Mouse (Mus musculus) frontal cortex, adult 2 months (tissue): Measurements from ENCODE around the gene Stat1. TPM values are rescaled to one million over a fixed set of nuclear protein-coding genes. Genes with fewer than 3 reads are reported as not detected.

ENCODE experiments used
- DNase-seq, 2 experiments: peaks; one replicate each; pipeline ENCODE4 v3.0.0; 2022; ENCODE audit warnings: low spot score in 1 of 2; ENCODE audit errors: extremely low spot score in 1 of 2
- polyA plus RNA-seq: library from polyadenylated mRNA; depleted of rRNA; stranded (reverse); fragments of >200 nt; gene quantifications from 2 replicates; pipeline ENCODE4 v1.2.3, GENCODE M21; 2012

Stat1 gene
- polyA plus RNA-seq, 1 experiment, result 19.5 TPM

DNA sequence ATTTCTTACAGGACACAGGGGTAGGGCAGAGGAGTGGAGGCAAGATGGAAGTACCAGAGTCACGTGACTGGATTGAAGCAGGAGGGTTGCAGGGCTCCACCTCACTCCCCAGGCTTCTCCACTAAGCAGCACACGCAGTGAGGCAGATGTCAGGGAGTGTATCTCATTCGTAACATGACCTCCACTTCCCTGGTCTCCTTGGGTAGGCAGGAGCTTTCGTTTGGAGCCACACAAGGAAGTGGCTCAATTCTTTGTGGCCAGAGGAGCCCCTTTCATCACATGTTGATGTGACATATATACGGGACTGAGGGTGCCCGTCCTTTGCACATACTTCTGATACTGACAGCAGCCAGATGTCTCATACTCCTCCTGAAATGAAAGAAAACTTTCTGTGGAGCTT, 10.6 kb downstream of the Stat1 start:
- no peak for DNase-seq

DNA sequence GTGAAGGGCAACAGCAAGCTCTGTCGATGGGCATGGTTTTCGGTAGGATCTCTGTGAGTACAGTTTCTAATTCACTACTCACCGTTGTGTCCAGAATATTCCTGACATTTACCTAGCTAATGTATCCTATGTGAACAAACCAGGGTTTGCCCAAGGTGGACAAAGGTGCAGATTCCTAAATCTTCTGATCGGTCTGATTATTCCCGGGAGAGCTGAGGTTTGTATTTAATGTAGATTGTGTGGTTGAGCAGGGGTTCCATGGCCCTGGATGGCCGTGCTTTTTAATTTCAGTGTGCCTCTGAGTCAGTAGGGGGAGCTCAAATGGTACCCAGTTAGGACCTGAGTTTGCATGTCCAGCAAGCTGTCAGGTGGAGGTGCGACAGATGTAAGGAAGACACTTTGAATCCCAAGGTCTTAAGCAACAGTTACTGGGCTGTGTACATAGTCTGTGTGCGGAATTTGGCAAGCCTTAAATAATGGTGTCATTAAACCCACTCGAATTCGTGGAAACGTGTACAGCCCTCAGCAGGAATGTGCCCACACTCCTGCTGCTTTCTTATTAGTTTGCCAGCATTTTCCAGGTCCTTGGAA, 12.6 kb downstream of the Stat1 start:
- peak in 1 of 2 experiments; percentile 34 for DNase-seq

DNA sequence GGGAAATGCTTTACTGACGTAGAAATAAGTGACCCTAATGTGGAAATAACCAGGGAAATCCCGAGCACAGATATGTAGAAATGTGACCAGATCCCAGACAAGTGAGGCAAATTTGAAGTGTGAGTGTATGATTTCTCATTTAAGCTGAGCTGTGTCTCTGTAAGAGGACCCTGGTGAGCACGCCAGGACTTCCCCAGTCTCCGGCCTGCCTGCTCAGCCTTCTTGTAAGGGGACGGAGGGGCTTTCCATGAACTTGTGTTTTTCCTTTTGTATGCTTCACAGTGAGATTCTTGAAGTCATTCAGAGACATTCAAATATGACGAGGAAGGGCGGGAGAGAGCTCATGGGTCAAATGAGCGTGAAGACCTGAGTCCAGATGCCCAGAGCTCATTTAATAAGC, 14.0 kb downstream of the Stat1 start:
- DNase-seq, result no peak

DNA sequence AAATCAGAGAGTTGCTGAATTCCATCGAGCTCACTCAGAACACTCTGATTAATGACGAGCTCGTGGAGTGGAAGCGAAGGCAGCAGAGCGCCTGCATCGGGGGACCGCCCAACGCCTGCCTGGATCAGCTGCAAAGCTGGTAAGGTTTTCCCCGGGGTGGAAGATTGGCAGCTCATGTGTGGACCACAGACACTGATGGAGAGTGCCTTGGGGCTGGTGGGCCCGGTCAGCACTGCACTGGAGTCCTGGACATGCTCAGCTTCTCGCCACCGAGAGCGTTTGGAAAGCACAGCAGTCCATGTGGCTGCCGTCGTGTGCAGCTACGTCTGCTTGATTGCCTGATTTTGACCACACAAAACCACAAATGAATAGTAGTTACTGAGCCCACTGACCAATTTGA, 18.1 kb downstream of the Stat1 start:
- DNase-seq, result no peak

DNA sequence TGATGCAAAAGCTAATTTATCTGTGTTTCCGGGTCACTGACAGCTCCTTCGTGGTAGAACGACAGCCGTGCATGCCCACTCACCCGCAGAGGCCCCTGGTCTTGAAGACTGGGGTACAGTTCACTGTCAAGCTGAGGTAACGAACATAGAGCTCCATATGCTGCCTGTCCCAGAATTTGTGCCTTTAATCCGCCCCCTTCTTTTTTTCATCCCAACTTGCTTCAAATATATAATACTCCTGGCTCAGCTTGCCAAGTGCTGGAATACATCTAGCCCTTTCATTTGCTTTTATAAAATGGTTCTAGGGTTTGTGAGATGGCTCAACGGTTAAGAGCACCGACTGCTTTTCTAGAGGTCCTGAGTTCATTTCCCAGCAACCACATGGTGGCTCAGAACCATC, 21.3 kb downstream of the Stat1 start:
- DNase-seq, result peak in 1 of 2 experiments; percentile 57

DNA sequence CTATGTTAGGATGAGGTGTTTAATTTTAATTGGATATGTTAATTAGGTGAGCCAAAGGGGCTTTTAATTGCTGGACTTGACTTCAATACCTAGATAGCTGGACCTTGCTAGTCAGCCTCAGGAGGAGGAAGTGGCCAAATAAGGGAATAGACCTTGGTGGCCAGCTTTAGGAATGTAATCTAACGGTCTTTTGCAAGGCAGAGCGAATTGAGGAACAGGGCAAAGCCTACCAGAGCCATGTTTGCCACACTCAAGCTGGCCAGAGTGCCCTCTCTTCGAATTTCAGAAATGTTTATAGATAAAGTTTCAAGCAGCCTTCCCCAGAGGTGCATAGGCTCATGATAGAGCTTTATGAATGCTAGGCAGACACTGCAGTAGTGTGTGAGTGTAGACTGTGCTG, 22.2 kb downstream of the Stat1 start:
- DNase-seq, result no peak

DNA sequence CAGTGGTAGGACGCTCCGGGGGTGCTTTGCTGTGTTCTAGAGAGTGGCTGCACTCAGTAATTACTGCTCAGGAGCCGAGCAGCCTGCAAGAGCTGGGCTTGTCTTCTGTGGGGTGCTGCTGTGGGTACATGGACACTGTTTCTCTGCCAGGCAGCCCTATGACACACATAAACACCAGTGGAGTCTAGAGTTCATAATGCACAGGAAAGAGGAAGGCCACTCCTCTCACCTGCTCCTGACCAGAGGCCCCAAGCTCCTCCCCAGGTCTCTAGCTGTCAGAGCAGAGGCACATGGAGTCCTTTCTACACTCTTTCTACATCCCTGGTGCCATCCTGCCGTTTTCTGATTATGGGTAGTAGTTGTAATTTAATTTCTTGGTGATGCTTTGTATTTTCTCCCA, 22.9 kb downstream of the Stat1 start:
- DNase-seq, result no peak

DNA sequence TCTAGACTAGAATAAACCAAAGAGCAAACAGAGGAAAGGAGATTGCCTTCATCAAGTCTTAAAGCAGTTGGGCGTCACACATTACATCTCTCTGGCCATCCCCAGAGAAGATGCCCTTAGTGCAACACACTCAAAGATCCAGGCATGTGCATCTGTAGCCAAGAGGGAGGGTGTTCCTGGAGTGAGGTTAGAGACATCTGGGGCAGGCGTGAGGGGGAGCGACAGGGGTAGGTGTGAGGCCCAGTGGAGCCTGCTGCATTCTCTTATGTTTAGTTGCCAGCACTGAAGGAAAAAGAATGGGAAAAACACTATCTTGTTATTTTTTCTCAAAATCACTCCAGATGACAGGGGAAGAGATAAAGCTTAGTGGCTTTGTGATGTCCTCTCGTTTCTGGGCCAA, 24.0 kb downstream of the Stat1 start:
- no peak for DNase-seq

DNA sequence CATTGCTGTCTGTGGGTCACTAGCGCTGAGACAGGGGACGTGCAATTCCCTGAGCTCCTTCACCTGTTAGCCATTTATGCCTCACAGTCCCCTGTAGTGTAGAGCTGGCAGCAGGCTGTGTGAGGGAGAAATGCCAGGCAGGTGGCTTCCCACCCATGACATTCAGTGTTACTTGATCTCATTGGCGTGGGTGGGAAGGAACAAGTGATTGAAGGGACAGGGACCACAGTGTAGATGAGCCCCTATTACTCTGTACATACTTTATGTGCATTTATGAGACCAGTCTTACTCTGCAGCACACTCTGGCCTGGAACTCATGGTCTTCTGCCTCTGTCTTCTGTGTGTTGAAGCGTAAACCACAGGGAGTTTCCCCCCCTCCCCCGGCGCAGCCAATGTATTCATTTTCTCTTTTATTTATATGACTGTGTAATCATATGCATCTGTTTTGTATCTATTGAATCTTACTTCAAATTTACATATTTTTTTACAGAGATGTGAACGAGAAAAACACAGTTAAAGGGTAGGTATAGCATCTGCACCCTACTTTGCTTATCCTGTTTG, 24.4 kb downstream of the Stat1 start:
- DNase-seq, result no peak

DNA sequence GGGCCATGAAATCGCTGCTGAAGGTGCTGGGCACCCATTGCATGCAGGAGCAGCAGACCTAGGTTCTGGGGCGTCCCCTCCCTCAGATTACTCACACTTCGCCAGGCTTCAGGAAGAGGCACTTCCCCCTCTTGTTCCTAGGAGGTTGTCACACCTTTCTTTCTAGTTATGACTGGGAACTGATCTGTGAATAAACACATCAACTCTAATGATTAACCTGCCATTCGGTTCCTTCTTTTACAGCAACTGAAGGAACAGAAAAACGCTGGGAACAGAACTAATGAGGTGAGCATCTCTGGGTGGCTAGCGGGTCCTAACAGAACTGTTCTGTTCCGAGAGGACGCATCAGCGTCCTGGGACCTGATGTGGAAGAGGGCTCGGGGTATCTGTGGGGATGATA, 25.7 kb downstream of the Stat1 start:
- DNase-seq, result no peak

DNA sequence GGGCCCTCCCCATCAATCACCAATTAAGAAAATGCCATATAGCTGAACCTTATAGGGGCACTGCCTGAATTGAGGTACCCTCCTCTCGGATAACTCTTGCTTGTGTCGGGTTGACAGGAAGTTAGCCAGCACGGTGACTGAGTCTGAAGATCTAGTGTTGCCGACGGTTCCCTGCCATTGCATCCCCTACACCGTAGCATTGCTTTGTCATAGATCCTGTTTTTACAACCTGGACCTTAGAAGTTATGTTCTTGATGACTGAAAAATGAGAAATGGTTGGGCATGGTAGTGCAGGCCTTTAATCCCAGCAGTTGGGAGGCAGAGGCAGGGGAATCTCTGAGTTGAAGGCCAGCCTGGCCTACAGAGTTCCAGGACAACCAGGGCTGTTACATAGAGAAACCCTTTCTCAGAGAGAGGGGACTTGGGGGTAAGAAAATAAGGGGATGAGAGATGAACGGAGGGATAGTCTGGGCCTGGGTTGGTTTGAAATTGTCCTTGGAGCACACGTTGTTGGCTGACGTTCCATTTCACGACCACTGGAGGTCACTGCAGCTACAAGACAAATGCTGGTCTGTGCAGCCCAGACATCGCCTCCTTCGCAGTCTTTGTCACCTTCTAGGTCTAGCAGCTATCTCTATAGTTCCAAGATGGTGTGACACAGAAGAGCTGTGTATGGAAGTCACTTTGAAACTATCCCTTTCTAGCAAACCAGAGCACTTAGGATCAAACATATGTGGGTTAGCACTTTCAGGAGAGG, 27.2 kb downstream of the Stat1 start:
- DNase-seq, result peak in 1 of 2 experiments; percentile 81

DNA sequence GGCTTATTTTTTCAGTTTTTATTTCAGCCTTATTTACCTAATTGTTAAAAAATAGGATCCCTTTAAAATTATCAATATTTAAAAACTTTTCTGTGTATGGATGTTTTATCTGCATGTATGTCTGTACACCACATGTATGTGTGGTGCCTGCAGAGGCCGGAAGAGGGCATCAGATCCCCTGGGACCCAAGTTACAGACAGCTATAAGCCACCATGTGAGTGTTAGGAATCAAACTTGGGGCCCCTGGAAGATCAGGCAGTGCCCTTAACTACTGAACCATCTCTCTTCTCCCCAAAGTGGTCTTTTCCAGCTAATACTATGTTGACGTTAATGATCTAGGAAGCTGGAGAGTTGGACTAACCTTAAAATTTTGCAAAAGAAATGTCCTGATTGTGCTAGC, 28.2 kb downstream of the Stat1 start:
- no peak for DNase-seq

DNA sequence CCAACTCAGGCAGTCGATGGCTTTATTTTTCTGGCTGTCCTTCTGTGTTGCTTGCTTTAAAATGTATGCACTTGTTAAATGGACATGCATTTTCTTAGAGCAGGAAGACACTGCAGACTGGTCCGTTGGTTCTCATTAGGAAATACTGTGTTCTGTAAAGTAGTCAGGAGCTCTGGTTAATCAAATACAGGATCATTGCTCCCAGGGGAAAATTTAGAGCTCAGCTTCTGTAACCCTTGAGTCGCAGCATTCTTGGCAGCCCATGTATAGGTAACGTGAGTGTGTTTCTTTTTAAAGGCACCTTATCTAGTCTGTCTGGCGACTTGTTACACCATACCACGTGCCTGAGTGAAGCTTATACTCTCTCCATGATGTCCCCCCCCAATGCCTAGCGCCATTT, 28.9 kb downstream of the Stat1 start:
- no peak for DNase-seq

DNA sequence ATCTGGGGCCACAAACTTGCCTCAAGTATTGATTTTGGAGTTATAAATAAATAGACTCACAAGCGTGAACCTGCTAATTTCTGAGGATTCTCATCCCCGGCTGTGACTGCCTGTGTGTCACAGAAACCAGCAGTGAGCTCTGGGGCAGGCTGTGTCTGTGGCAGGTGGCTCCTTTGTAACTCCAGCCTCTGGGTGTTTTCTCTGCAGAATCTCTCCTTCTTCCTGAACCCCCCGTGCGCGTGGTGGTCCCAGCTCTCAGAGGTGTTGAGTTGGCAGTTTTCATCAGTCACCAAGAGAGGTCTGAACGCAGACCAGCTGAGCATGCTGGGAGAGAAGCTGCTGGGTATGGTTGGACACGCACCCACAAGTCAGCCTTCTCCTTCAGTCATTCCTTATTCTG, 29.5 kb downstream of the Stat1 start:
- no peak for DNase-seq

DNA sequence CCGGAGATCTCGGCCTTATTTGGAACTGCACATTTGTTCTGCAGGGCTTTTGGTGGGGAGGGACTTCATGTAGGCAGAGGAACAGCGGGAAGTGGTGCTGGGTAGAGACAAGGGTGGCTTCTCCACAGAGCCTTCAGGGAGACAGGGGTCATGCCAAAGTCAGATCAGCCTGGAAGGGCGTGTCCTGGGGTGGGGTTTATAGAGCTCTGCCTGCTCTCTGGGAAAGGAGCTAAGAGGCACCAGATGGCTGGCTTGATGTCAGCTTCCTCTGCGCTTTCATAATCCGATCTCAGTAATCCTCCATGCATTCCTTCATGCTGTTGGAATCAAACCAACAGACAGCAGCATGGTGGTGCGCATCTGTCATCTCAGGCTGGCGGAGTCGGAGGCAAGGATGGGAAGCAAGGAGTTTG, 30.7 kb downstream of the Stat1 start:
- peak; percentile 56 to 73 for DNase-seq

DNA sequence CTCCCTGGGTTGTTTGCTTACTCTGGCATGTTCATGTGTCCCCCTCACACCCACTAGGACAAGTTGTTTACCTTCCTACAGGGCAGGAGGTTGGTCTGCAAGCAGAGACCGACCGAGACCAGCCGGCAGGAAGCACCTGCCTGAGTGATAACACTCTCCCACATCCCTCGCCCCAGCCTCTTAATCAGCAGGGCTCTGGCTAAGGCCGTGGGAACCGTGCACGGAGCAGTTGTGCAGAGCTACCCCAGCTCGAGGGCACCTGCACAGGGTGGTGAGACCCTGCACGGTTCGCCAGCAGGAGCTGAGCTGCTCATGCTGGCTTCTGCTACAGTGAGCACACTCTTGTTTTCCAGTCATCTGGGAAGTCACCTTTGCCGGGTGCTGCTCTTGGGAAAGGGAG, 31.4 kb downstream of the Stat1 start:
- no peak for DNase-seq

DNA sequence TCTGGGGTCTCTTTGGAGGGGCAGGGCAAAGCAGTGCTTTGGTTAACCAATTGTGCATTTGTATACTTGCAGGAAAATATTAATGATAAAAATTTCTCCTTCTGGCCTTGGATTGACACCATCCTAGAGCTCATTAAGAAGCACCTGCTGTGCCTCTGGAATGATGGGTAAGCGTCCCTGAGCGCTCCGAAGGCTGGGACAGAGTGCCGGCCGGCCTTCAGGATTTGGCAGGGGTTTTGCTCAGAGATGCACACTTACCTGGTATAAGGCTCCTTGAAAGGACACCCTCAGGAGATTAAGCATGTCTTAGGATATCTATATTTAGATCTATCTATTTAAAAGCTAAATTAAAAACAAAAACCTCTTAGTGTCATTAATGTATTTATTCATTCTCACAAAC, 31.9 kb downstream of the Stat1 start:
- no peak for DNase-seq

DNA sequence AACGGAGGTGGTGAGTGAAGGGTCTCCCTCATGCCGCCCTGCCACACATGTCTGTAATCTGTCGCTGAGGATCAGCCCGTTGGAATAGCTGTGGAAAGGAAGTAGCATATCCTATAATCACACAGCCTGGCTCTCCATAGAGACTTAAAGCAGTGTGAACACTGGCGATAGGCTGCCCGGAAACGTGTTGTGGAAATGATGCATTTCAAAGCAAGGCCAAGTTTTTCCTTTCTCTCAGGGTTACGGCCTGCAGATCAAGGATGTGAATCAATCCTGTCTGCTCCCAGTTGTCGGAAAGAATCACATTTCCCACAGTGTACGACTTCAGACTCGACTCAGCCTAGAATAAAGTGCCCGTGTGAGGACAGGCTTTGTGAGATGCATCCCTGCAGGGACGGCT, 33.1 kb downstream of the Stat1 start:
- DNase-seq, result no peak

DNA sequence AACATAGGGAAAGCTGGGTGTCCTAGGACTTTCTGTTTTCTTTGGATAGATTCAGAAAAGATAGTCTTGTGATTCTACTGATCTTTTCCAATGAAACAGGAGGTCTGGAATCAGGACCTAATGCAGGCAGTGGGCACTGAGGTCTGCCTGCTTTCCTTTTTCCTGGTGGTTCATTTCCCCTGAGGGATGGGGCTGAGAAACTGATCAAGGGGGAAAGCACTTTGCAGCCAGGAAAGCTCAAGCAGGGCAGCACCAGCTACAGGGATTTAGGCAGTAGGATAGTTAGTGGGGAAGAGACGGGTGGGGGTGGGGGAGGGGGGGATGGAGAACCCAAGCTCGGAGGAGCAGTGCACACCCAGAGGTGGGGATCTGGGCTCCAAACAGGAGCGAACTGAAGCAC, 33.7 kb downstream of the Stat1 start:
- DNase-seq, result no peak

DNA sequence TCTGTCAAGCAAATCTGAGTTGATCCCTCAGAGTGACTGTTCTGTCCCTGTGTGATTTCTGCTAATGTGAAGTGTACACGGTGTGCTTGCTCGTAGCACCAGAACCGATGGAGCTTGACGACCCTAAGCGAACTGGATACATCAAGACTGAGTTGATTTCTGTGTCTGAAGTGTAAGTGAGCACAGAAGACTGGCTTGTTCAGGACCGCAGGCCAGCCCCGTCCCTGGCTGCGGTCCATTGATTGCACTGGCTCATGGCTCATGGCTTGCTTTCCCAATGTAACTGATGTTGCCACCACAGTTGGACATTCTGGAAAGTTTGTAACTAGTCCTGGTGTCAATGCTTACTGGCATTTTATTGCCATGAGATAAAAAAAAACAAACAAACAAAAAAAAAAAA, 35.6 kb downstream of the Stat1 start:
- DNase-seq, result no peak

DNA sequence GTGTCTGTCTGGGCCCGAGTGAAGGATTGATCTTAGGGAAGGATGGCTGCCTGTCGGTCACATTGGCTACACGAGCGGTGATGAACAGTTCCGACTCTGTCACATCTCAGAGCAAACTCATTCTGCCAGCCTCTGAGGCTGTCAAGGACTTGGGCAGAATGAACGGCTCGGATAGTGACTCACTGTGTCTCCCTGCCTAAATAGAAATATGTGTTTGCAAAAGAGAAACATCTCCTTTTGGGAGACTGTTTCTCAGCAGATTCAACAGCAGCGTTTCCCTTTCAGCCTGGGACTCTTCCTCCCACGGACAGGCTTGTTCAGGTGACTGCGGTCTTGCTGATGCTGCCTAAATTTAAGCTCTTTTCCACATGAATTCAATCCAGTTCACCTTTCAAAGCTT, 37.1 kb downstream of the Stat1 start:
- peak in 1 of 2 experiments; percentile 63 for DNase-seq

DNA sequence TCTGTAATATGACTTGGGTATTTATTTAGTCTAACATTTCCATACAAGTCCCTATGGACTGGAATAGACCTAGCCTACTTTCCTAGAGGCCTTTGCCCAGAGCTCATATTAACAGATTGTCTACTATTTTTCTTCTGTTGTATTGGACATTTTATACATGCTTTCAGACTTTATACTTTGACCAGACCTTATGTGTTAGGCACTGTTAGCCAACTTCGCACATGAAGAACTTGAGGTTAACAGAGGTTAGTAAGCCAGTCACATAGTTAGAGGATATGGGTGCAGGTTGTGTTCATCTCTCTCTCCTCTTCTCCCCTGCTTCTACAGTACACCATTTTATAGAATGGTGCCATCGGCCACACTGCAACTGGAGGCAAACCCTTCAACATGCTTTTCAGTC, 38.8 kb downstream of the Stat1 start:
- DNase-seq, result no peak
